Mouse (Mus musculus): ENCODE results near the gene Atad1.
"Not testable (repeated sequence)": the region's sequence is repeated elsewhere in the genome, so short reads cannot be mapped to it uniquely, and the experiment has no call there.

Gene Atad1

GRCm38 (mm10) chr19:32675766-32676165, 63.8 kb downstream of the Atad1 start:
- DNase-seq (ENCODE audit: low read depth): peak; percentile 54

GRCm38 (mm10) chr19:32667830-32668229, 71.8 kb downstream of the Atad1 start:
- DNase-seq (ENCODE audit: low read depth): not testable (repeated sequence)

GRCm38 (mm10) chr19:32665243-32665642, 74.3 kb downstream of the Atad1 start:
- no peak for DNase-seq (ENCODE audit: low read depth)

- DNase-seq (ENCODE audit: low read depth): peak; percentile 25
These were observed 76.7 kb downstream of the Atad1 start for GRCm38 (mm10) chr19:32662936-32663335.

- DNase-seq (ENCODE audit: low read depth): no peak
These were observed 80.2 kb downstream of the Atad1 start for GRCm38 (mm10) chr19:32659346-32659745.

GRCm38 (mm10) chr19:32653630-32654362, 85.8 kb downstream of the Atad1 start:
- DNase-seq (ENCODE audit: low read depth): no peak

GRCm38 (mm10) chr19:32653122-32653521, 86.5 kb downstream of the Atad1 start:
- DNase-seq (ENCODE audit: low read depth): peak; percentile 15

- DNase-seq (ENCODE audit: low read depth): no peak
These were observed 88.5 kb downstream of the Atad1 start for GRCm38 (mm10) chr19:32651046-32651445.

GRCm38 (mm10) chr19:32648019-32648571, 91.5 kb downstream of the Atad1 start:
- DNase-seq (ENCODE audit: low read depth): no peak

GRCm38 (mm10) chr19:32646382-32646781, 93.2 kb downstream of the Atad1 start:
- DNase-seq (ENCODE audit: low read depth): no peak

GRCm38 (mm10) chr19:32645939-32646338, 93.6 kb downstream of the Atad1 start:
- no peak for DNase-seq (ENCODE audit: low read depth)

GRCm38 (mm10) chr19:32643642-32644041, 95.9 kb downstream of the Atad1 start:
- DNase-seq (ENCODE audit: low read depth): no peak

GRCm38 (mm10) chr19:32641995-32642394, 97.6 kb downstream of the Atad1 start:
- DNase-seq (ENCODE audit: low read depth): no peak

- DNase-seq (ENCODE audit: low read depth): no peak
These were observed 98.1 kb downstream of the Atad1 start for GRCm38 (mm10) chr19:32641535-32641934.

GRCm38 (mm10) chr19:32638276-32638903, 101.2 kb downstream of the Atad1 start:
- peak; percentile 25 for DNase-seq (ENCODE audit: low read depth)

GRCm38 (mm10) chr19:32637357-32638275, 102.0 kb downstream of the Atad1 start:
- DNase-seq (ENCODE audit: low read depth): peak; percentile 77

- DNase-seq (ENCODE audit: low read depth): no peak
These were observed 104.7 kb downstream of the Atad1 start for GRCm38 (mm10) chr19:32634916-32635315.

GRCm38 (mm10) chr19:32628572-32629132, 110.9 kb downstream of the Atad1 start:
- DNase-seq (ENCODE audit: low read depth): no peak

- DNase-seq (ENCODE audit: low read depth): no peak
These were observed 112.0 kb downstream of the Atad1 start for GRCm38 (mm10) chr19:32627631-32628030.

GRCm38 (mm10) chr19:32626768-32627331, 112.7 kb downstream of the Atad1 start:
- DNase-seq (ENCODE audit: low read depth): no peak

- no peak for DNase-seq (ENCODE audit: low read depth)
These were observed 117.4 kb downstream of the Atad1 start for GRCm38 (mm10) chr19:32622142-32622541.

Data from 416B (cell line).